Mouse (Mus musculus): ENCODE measurements around the gene Gm45194. TPM values are rescaled to one million over a fixed set of nuclear protein-coding genes. Genes with fewer than 3 reads are reported as not detected.

The Gm45194 gene
- polyA plus RNA-seq, 1 experiment from 2014 or later = 1.2 TPM

DNA sequence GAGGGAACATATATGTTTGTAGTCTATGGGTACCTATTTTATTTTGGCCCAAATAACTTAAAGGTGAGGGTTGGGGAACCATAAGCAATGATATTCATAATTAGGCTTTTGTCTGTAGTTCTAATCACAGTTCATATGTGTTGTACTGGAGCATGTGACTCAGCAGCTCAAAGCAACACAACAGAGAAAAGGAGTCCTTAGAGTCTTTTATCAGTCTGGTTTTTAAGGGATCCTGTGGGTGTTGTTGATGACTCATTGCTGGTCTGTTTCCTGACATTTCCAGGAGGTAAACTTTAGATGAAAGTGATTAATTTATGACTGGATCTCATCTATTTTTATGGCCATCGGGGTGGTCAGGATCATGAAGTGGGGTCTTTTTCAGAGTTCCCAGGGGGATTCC lies 382.4 kb downstream of the Gm45194 start:
- no peak overlapping the region for H3K27ac ChIP-seq
- no peaks in the 10 kb centered on the region for H3K9me3 ChIP-seq (replicated peaks)
- H3K36me3 ChIP-seq = no peaks in the 10 kb centered on the region
- 53% methylated on average over 1 of the region's 1 CpGs for WGBS (ENCODE audit: insufficient replicate concordance)
- no peaks in the 10 kb centered on the region for H3K27me3 ChIP-seq (replicated peaks)
- ATAC-seq = no peak
- H3K9ac ChIP-seq = no peak overlapping the region
- no peak overlapping the region for H3K4me3 ChIP-seq
- no peak overlapping the region for H3K4me2 ChIP-seq
- no peaks in the 10 kb centered on the region for H3K4me1 ChIP-seq

Other genes starting within 250 kb of the Gm45194 start
- 0.14 and 0.15 TPM in 2 replicates for gene Hdx, start 194.3 kb upstream of the Gm45194 start, polyA plus RNA-seq (2016; fragmentation: Nextera tagmentation; extraction: Ambion mirVana)
- gene Tex16, start 119.6 kb downstream of the Gm45194 start, polyA plus RNA-seq (2016; fragmentation: Nextera tagmentation; extraction: Ambion mirVana) = 0.97 and 0.98 TPM in 2 replicates